Mouse (Mus musculus): ENCODE results near the gene Wwc2.

DNA sequence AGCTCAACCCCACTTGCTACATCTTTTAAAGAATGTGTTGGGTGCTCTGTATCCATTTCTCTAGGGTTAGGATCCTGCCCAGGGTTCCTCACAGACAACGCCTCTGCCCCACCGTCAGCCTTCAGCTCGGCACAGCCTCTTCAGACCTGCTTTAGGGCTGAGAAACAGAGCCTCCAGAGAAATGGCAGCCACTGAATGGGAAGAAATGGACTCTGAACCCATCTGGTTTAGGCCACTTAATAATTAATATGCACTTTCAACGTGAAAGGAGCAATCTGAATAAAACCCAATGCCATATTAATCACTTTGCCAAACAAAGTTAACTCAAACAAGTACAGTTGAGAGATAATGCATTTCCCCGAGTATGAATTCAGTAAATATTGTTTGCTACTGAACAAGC is 106.4 kb downstream of the Wwc2 start:
- TF ChIP-seq POLR2A (IDR thresholded peaks at IDR 0.05; ENCODE audit: low read depth, low read length), result no peak
- TF ChIP-seq CTCF (IDR thresholded peaks at IDR 0.05; ENCODE audit: borderline replicate concordance, insufficient read depth, low read length), result no peak
